Mouse (Mus musculus): Measurements from ENCODE around the gene Ampd2. TPM values are rescaled to one million over a fixed set of nuclear protein-coding genes. Genes with fewer than 3 reads are reported as not detected.

Gene Ampd2
- total RNA-seq, 1 experiment: 58.1 TPM

DNA sequence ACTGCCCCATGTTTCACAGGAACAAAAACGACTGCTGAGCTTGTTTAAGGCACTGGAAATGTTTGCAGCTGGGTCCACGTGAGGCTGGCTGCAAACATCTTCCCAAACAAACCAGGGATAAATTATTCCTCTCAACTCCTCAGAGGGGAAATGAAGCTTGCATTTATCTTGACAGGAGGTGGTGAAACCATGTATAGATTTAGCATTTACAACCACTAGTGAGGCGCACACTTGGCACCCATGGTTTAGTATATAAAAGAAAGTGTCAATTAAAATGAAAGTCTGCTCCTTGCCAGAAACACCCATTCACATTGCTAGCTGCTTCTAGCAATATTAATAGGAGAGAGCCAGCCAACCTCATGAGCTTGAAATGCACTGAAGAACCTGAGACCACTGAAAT is 15.1 kb upstream of the Ampd2 start:
- no peak overlapping the region for H3K27ac ChIP-seq (ENCODE audit: insufficient read depth, low read depth, low read length, poor library complexity, severe bottlenecking)

GRCm38 (mm10) chr3:108098316-108098715 is 11.9 kb upstream of the Ampd2 start:
- no peak for TF ChIP-seq HCFC1 (IDR thresholded peaks at IDR 0.05; ENCODE audit: borderline replicate concordance, insufficient read depth, low read length)
- in situ Hi-C loops (cut with MboI; ENCODE audit: low sequenced_read_pairs in 2 of 2, unreplicated experiment in 2 of 2): no loop called here

More for the DNA sequence above, 15.1 kb upstream of the Ampd2 start:
- no peak for TF ChIP-seq ZC3H11A (IDR thresholded peaks at IDR 0.05; ENCODE audit: borderline replicate concordance, low read depth, low read length)
- TF ChIP-seq HCFC1 (IDR thresholded peaks at IDR 0.05; ENCODE audit: borderline replicate concordance, insufficient read depth, low read length): no peak
- TF ChIP-seq ZNF384 (IDR thresholded peaks at IDR 0.05; ENCODE audit: low read depth, low read length): no peak
- no peak for TF ChIP-seq MAFK (IDR thresholded peaks at IDR 0.05; ENCODE audit: insufficient read depth, low read depth, low read length)
- no peak for TF ChIP-seq CHD2 (IDR thresholded peaks at IDR 0.05; ENCODE audit: low read depth, low read length)
- no peak overlapping the region for H3K9ac ChIP-seq (ENCODE audit: insufficient read depth, low read depth, low read length, poor library complexity, severe bottlenecking)
- H3K4me3 ChIP-seq (ENCODE audit: insufficient read depth in 1 of 2, low read depth in 1 of 2, low read length in 2 of 2, poor library complexity in 1 of 2, severe bottlenecking in 1 of 2): no peak overlapping the region
- in situ Hi-C loops (cut with MboI; ENCODE audit: low sequenced_read_pairs in 2 of 2, unreplicated experiment in 2 of 2): no loop called here
- no peaks in the 10 kb centered on the region; a peak in 1 of 4 replicates for H3K4me1 ChIP-seq (ENCODE audit: control insufficient read depth in 2 of 2, insufficient read depth in 2 of 2, low read length in 2 of 2, poor library complexity in 1 of 2)
- no peaks in the 10 kb centered on the region for H3K9me3 ChIP-seq (ENCODE audit: control insufficient read depth, insufficient read depth, low read depth, low read length)
- H3K36me3 ChIP-seq (ENCODE audit: control insufficient read depth, insufficient read depth, low read length, poor library complexity, severe bottlenecking): no peaks in the 10 kb centered on the region
- no peak for DNase-seq (ENCODE audit: low read depth, low spot score)

DNA sequence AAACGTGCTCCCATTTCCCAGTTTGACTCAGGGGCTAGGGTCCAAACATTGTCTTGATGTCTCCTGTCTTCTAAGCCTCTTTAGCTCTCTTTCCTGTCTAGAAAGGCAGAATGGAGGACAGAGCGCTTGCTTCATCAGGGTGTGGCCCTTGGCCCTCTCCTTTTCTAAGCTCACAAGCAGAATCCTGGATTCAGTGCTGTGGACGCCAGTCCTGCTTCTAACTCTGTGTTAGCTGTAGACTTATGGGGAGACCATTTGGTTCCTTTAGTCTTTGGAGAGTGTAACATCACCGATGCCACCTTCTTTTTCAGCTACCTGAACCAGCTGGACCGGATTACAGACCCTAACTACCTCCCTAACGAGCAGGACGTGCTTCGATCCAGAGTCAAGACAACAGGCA is 11.2 kb upstream of the Ampd2 start:
- no peak for DNase-seq (ENCODE audit: low read depth, low spot score)
- TF ChIP-seq ZNF384 (IDR thresholded peaks at IDR 0.05; ENCODE audit: low read depth, low read length) (no peak), CHD2 (IDR thresholded peaks at IDR 0.05; ENCODE audit: low read depth, low read length) (no peak), ZC3H11A (IDR thresholded peaks at IDR 0.05; ENCODE audit: borderline replicate concordance, low read depth, low read length) (no peak)
- H3K4me3 ChIP-seq (ENCODE audit: insufficient read depth in 1 of 2, low read depth in 1 of 2, low read length in 2 of 2, poor library complexity in 1 of 2, severe bottlenecking in 1 of 2): no peak overlapping the region
- no peaks in the 10 kb centered on the region; a peak in 1 of 4 replicates for H3K4me1 ChIP-seq (ENCODE audit: control insufficient read depth in 2 of 2, insufficient read depth in 2 of 2, low read length in 2 of 2, poor library complexity in 1 of 2)
- no peaks in the 10 kb centered on the region; the same call in 1 of the 2 replicates for H3K36me3 ChIP-seq (ENCODE audit: control insufficient read depth, insufficient read depth, low read length, poor library complexity, severe bottlenecking)
- H3K27ac ChIP-seq (ENCODE audit: insufficient read depth, low read depth, low read length, poor library complexity, severe bottlenecking): no peak overlapping the region
- H3K9ac ChIP-seq (ENCODE audit: insufficient read depth, low read depth, low read length, poor library complexity, severe bottlenecking): no peak overlapping the region
- in situ Hi-C loops (cut with MboI; ENCODE audit: low sequenced_read_pairs in 2 of 2, unreplicated experiment in 2 of 2): no loop called here
- H3K9me3 ChIP-seq (ENCODE audit: control insufficient read depth, insufficient read depth, low read depth, low read length): no peaks in the 10 kb centered on the region

More at GRCm38 (mm10) chr3:108098316-108098715, 11.9 kb upstream of the Ampd2 start:
- Histone ChIP-seq H3K4me3 (ENCODE audit: insufficient read depth in 1 of 2, low read depth in 1 of 2, low read length in 2 of 2, poor library complexity in 1 of 2, severe bottlenecking in 1 of 2) (no peak overlapping the region), H3K27ac (ENCODE audit: insufficient read depth, low read depth, low read length, poor library complexity, severe bottlenecking) (no peak overlapping the region), H3K36me3 (ENCODE audit: control insufficient read depth, insufficient read depth, low read length, poor library complexity, severe bottlenecking) (no peaks in the 10 kb centered on the region; the same call in 1 of the 2 replicates), H3K4me1 (ENCODE audit: control insufficient read depth in 2 of 2, insufficient read depth in 2 of 2, low read length in 2 of 2, poor library complexity in 1 of 2) (no peaks in the 10 kb centered on the region; a peak in 1 of 4 replicates), H3K9ac (ENCODE audit: insufficient read depth, low read depth, low read length, poor library complexity, severe bottlenecking) (no peak overlapping the region), H3K9me3 (ENCODE audit: control insufficient read depth, insufficient read depth, low read depth, low read length) (no peaks in the 10 kb centered on the region)
- DNase-seq (ENCODE audit: low read depth, low spot score): no peak

- Histone ChIP-seq H3K4me3 (ENCODE audit: insufficient read depth in 1 of 2, low read depth in 1 of 2, low read length in 2 of 2, poor library complexity in 1 of 2, severe bottlenecking in 1 of 2) (no peak overlapping the region), H3K36me3 (ENCODE audit: control insufficient read depth, insufficient read depth, low read length, poor library complexity, severe bottlenecking) (no peaks in the 10 kb centered on the region; the same call in 1 of the 2 replicates), H3K9me3 (ENCODE audit: control insufficient read depth, insufficient read depth, low read depth, low read length) (no peaks in the 10 kb centered on the region), H3K27ac (ENCODE audit: insufficient read depth, low read depth, low read length, poor library complexity, severe bottlenecking) (no peak overlapping the region; the same call in 1 of the 2 replicates), H3K4me1 (ENCODE audit: control insufficient read depth in 2 of 2, insufficient read depth in 2 of 2, low read length in 2 of 2, poor library complexity in 1 of 2) (no peaks in the 10 kb centered on the region; a peak in 1 of 4 replicates), H3K9ac (ENCODE audit: insufficient read depth, low read depth, low read length, poor library complexity, severe bottlenecking) (no peak overlapping the region)
- DNase-seq (ENCODE audit: low read depth, low spot score): no peak
- TF ChIP-seq CHD2 (IDR thresholded peaks at IDR 0.05; ENCODE audit: low read depth, low read length) (no peak), ZNF384 (IDR thresholded peaks at IDR 0.05; ENCODE audit: low read depth, low read length) (no peak), HCFC1 (IDR thresholded peaks at IDR 0.05; ENCODE audit: borderline replicate concordance, insufficient read depth, low read length) (no peak), ZC3H11A (IDR thresholded peaks at IDR 0.05; ENCODE audit: borderline replicate concordance, low read depth, low read length) (no peak), MAFK (IDR thresholded peaks at IDR 0.05; ENCODE audit: insufficient read depth, low read depth, low read length) (no peak)
- in situ Hi-C loops (cut with MboI; ENCODE audit: low sequenced_read_pairs in 2 of 2, unreplicated experiment in 2 of 2): no loop called here
These were observed 10.3 kb upstream of the Ampd2 start for GRCm38 (mm10) chr3:108096726-108097125.

DNA sequence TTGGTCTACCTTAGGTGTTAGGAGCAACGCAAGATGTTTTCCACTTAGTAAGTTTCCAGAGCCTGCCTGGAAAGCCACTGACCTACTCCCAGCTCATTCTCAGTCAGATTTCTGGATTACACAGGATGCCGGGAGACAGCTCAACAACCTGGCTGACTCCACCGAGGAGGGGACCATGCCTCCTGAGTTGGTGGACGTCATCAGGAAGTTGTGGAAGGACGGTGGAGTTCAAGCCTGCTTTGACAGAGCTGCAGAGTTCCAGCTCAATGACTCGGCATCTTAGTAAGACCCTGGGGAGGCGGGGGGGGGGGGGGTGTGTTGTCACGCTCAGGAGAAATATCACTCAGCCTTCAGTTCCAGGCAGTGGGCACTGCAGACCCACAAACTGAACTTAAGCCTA is 9.8 kb upstream of the Ampd2 start:
- Histone ChIP-seq H3K9ac (ENCODE audit: insufficient read depth, low read depth, low read length, poor library complexity, severe bottlenecking) (no peak overlapping the region), H3K36me3 (ENCODE audit: control insufficient read depth, insufficient read depth, low read length, poor library complexity, severe bottlenecking) (no peaks in the 10 kb centered on the region; the same call in 1 of the 2 replicates), H3K4me3 (ENCODE audit: insufficient read depth in 1 of 2, low read depth in 1 of 2, low read length in 2 of 2, poor library complexity in 1 of 2, severe bottlenecking in 1 of 2) (no peak overlapping the region), H3K27ac (ENCODE audit: insufficient read depth, low read depth, low read length, poor library complexity, severe bottlenecking) (no peak overlapping the region), H3K9me3 (ENCODE audit: control insufficient read depth, insufficient read depth, low read depth, low read length) (no peaks in the 10 kb centered on the region), H3K4me1 (ENCODE audit: control insufficient read depth in 2 of 2, insufficient read depth in 2 of 2, low read length in 2 of 2, poor library complexity in 1 of 2) (no peaks in the 10 kb centered on the region; a peak in 1 of 4 replicates)
- no peak for DNase-seq (ENCODE audit: low read depth, low spot score)
- TF ChIP-seq HCFC1 (IDR thresholded peaks at IDR 0.05; ENCODE audit: borderline replicate concordance, insufficient read depth, low read length): no peak
- TF ChIP-seq CHD2 (IDR thresholded peaks at IDR 0.05; ENCODE audit: low read depth, low read length): no peak
- no peak for TF ChIP-seq ZC3H11A (IDR thresholded peaks at IDR 0.05; ENCODE audit: borderline replicate concordance, low read depth, low read length)
- no peak for TF ChIP-seq ZNF384 (IDR thresholded peaks at IDR 0.05; ENCODE audit: low read depth, low read length)
- no peak for TF ChIP-seq MAFK (IDR thresholded peaks at IDR 0.05; ENCODE audit: insufficient read depth, low read depth, low read length)
- in situ Hi-C loops (cut with MboI; ENCODE audit: low sequenced_read_pairs in 2 of 2, unreplicated experiment in 2 of 2): no loop called here

All from ES-E14 (cell line).